Mouse (Mus musculus): ENCODE data around the gene Klrb1c.
A peak's percentile ranks its signal among the peaks of the same experiment; 100 is the strongest.
"Not testable (repeated sequence)": the region's sequence is repeated elsewhere in the genome, so short reads cannot be mapped to it uniquely, and the experiment has no call there.

Gene Klrb1c

DNA sequence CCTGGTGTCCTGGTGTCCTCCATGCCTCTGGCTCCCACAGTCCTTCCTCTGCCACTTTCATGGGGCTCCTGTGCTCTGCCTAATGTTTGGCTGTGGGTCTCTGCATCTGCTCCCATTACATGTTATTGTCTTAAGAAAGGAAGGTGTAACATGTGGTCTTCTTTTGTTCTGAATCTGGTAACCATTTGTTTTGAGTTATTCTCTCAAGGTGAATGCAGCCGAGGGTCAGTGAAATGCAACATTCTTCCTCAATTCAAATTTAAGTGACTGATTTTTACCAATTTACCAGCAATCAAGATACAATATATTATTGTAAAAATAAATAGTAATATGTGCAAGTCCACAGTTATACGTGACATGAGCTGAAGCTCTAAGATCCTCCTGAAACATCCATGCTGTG lies at the start of gene Klrb1c:
TSS of gene Klrb1c (minus strand) at position 101 of the 400 bp plus-strand sequence.
- DNase-seq, result no peak

DNA sequence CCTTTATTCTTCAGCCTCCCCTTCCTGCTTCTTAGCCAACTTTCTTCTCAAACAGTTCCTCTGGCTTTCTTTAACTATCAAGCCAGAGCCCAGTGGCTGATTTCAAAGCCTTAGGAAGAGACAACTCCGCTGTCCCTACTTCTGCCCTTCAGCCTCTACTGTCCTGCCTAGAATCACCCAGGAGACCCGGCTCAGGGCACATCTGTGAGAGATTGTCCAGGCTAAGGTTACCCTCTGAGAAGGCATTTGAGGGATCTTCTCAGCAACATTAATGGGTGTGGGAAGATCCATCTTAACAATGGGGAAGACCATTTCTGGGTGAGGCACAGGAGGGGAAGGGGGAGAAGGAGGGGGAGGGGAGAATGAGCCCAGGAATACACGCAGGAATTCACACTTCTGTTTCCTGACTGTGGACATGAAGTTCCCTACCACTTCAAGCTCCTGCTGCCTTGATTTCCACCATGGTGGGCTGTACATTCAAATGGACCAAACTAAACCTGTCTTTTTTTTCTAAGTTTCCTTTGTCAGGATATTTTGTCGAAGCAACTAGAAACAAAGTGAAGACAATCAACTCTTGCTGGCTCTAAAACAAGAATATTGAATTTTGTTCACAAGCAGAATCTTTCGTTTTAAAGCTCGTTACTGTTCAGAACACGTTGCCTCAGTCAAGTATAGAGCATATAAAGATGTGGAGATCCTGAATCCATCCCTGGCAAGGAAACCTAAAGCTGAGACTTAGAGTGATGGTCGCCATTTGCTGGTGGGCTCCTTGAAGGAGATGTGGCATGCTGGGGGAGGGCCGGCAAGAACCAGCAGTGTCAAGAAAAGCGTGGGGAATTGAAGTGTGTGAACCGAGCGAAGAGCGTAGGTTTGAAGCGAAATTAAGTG lies 48.7 kb upstream of the Klrb1c start:
- DNase-seq, result peak; percentile 79

DNA sequence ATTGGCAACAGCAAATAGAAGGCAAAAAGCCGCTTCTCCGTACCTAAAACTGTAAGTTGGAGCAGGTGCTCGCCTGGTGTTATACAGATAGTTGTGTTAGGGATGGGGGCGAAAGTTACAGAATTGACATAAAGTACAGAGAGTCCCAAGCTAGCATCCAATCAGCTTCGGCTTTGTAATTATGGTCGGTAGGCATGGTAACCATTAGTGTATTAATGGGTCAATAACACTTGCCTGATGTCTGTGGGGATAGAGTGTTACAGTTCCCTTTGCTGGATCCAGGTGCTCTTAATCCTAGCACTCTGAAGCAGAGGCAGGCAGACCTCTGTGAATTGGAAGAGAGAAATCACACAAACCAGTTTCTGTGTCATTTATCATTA lies 47.9 kb upstream of the Klrb1c start:
- DNase-seq, result peak; percentile 34

DNA sequence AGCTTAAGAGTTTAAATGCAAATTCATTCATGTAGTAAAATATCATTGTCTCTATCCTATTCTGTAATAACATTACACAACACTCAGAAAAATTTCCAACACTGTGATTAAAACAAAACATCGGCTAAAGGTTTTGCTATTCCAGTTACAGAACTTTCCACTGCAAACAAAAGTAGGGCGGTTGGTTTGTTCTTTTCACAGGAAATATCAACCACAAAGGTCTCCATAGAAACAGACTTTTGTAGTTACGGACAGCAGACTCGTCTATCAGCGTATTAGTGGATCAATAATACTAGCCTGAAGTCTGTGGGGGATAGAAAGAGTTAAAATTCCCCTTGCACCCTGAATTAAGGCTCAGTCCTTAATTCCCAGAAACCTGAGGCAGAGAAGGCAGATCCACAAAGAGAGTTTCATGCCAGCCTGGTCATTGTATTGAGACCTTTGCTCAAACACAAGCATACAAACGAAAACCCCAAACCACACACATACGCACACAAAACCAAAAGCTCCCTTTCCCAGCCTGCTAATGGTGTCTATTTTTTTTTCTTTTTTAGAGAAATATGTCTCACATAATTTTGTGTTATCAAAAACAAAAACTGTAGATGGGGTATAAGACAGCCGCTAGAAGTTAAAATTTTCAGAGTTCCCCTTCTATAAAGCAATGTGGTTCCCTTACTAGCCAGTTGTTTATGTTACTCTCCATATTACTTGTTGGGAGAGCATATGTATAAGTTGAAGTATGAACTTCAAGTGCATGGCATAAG lies 47.4 kb upstream of the Klrb1c start:
- DNase-seq, result no peak

DNA sequence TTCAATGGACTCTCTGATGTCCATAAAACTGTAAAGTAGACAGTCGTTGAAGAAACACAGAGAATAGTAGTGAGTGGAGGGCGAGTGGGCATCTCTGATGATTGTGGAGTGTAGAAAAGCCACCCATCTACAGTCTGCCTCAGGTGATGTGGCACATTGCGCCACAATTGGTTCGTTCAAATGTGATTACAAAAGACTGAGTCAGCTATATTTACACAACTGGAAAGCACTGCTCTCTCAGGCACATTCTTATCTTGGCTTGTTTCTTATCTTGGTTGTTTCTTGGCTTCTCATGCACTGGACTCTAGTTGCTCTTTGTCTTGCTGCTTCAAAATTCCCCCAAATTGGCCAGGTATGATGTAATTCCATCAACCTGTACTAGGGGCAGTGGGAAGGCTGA lies 46.6 kb upstream of the Klrb1c start:
- DNase-seq, result no peak

DNA sequence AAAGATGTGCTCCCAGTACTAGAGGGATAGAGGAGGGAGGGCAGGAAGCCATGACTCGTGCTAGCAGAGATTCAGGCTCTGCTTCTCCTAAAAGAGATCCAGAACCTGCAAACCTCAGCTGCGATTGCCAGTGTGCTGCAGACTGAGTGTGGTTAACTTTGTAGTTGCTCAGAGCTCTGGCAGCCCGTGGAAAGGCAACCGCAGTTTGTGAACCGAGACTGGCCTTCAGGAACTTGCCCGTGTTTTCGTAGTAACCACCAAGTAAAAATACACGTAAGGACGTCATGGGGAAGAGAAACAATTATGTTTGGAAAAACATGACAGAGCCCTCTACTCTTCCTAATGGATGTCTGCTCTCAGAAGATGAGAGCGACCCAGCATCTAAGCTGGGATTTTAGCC lies 44.0 kb upstream of the Klrb1c start:
- no peak for DNase-seq

DNA sequence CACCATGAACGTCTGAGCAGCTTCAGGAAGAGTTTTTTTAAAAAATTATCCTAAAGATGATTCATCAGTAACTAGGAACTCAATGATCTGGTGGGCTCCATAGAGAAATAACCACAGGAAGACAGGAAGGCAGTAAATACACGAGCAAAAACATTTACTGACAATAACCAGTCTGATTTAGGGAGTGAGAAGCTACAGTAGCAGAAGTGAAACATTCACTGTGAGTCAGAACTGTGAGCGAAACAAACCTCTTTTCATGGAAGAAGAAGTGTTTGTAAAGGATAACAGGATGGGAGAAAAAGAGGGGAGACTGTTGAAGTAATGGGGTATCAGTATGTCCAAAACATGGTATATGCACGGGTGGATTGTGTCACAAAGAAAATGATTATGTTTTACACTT lies 40.8 kb upstream of the Klrb1c start:
- DNase-seq, result no peak

DNA sequence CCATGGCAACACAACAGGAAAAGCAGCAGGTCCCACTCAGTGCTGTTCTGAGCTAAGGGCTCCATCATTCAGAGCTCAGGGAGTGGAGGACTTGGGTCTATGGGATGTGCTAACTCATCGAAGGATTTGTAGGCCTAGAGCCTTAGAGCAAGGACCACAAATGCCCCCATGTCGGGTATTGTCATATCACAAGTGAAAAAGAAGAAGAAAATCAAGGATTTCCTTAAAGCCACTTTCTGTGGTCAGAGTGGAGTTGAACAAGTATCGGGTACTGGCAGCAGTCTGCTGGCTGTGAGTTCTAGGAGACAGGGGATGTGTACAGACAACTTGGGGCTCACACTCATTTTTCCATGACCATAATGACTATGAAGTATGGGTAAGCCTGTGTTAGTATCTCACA lies 37.8 kb upstream of the Klrb1c start:
- DNase-seq, result no peak

DNA sequence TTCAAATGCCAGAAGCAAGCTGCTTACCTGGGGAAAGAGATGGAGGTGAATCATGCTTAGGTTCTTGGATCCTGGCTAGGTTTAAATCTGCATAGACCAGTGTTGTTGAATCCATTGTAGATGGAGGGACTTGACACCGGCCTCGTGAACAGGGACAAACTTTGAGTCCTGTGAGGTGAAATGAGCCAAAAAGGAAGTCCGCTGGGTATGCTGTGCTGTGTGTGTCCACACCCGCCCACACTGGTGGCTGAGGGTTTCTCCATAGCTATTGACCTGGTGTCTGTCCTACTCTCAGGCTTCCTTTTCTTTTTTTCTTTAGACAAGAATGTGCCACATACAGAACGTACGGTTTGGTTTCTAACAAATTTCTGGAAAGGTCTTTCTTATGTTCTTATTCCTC lies 37.1 kb upstream of the Klrb1c start, which contains the start of the genes Gm44511 and Klrb1b:
TSS of gene Gm44511 (minus strand) at position 184 of the 400 bp plus-strand sequence.
TSS of gene Klrb1b (minus strand) at position 200 of the 400 bp plus-strand sequence.
- no peak for DNase-seq

DNA sequence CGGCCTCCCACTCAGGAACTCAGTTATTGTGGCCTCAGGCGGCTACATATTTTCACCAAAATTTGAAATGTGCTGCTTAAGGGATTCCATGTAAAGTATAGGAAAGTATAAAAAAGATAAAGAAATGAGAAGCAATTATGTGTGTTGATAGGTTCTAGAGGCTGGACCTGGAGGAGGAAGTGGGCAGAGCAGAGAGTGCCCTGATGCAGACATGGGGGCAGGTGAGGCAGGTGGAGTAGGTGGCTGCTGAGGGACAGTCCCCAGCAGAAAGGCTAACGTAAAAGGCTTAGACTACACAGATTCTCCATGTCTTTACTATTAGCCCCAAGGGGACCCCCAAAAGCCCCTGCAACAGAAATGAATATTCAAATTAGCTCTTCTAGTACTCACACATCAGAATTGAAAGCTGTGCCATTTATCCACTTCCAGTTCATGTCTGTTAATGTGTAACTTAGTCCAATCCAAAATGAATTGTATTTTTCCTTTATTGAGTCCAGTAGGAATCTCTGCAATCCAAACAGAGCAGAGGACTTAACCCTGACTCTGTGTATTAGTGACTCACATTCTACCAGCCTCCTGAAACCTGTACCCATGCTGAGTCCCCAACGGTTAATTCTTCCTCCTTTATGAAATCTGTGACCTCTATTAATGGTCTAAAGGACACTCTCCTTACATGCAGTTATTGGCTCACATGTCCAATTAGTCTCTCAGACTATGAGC lies 29.2 kb upstream of the Klrb1c start:
- no peak for DNase-seq

DNA sequence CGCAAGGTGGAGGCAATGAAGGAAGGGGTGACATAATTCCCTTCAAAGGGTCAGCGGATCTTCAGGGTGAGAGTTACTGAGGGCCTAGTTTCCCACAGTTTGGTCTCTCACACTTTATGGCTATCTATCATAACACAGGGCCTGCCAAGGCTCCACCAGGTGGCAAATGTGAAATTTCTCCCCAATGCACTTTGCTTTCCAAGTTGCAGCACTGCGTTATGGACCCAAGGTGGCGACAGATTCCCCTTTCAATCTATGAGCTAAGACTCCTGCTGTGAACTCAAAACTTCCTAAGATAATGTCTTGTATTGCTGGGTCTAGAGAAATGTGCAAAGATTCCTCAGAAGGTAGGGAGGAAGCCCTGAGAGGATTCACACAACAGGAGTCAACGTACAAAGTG lies 19.5 kb upstream of the Klrb1c start:
- DNase-seq, result peak; percentile 72

DNA sequence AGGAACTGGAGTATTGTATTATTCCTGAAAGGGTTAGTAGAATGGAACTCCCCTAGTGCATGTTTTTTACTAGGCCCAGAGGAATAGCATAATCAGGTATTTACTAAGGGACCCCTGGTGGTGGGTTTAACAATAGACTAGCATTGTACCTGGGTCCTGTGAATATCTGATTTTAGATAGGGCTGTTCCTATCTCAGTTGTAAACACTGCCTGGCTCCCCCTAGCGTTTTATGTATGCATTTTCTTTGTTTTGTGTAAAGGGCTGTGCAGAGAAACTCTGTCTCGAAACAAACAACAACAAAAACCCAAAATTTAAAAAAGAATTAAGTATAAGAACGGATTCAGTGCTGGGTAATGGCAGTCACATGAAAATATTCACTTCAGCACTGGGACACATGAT lies 18.0 kb upstream of the Klrb1c start:
- DNase-seq, result peak; percentile 53

DNA sequence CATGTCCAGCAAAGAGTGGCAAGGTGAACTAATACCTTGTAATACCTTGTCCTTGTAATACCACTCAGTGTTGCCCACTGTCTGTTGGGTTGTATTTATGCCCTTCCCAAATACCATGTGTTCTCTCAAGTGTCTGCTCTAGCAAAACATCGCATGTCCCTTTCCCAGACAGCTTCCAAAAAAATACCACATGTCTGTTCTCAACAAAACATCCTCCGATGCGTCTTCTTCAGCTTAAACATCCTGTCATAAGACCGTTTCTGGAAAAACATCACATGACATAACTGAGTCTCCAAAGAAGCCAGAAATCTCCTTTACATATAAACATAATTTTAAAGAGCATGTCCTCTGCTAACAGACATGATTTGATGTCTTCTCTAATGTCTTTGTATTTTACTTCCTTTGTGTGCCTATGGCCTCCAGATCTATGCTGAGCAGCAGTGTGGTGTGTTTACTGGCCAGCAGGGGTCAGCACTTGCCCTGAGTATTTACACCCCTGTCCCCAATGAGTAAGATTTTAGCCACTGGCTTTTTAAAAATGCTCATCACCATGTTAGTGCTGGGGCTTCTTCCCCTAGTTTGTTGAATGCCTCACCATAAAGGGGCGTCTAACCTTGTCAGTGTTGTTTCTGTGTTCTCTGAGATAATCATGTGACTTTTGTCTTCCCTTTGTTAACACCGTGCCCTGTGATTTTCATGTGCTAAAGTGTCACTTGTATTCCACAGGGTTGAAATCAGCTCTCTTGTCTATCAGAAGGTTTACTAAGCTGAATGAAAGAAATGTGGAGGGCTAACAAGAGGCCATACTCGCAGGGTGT lies 16.0 kb upstream of the Klrb1c start:
- peak; percentile 85 for DNase-seq

DNA sequence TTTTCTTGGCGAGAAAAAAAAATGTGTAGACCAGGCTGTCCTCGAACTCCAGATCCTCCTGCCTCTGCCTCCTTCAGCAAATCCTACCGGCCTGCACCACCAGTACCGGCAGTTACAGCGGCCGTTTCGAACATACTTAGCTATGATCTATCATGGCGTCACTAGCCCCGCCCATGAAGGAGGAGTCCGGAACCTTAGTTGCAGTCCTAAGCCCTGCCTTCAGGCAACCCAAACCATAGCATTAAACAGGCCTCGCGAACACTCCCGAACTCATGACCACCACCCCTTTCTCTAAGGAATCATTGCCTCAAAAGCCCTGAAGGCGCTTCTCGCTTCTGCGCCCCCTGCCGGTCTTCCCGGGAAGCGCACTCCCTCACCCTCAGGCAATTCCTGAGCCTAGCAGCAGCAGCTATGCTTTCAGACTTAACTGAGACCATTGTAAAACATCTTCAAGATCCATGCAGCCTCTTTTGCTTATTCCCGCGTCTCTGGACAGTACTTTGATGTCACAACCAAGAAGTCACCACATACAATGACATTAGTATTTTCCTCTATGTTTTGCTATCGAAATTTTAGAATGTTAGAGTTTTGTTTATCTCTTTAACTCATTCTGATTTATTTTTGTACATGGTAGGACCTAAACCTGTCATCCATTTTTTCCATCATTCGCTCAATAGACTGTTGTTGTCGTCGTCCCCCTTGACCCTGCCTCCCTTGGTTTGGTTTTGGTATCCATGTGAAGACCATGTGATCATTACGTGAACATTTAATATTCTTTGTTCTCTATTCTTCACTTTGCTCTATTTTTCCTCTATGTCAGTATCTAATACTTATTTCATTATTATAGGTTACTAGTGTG lies 14.2 kb upstream of the Klrb1c start:
- DNase-seq, result peak; percentile 99

DNA sequence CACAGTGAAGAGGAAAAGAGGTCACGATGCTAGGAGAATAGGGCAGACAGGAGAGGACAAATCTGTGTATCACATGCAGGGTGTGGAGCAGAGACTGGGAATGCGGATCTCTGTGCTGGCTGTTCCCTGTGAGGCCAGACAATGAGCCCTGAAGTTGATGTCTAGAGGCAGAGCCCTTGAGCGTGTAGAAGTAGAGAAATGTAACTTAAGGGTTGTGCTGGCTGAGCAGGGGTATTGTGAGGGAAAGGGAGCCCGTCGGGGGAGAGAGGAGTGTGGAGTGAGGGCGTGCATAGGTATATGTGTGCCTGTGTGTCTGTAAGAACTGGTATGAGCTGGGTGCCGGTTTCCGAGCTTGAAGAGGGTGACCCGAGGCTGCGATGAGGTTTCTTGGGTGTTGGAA lies 13.5 kb upstream of the Klrb1c start:
- no peak for DNase-seq

DNA sequence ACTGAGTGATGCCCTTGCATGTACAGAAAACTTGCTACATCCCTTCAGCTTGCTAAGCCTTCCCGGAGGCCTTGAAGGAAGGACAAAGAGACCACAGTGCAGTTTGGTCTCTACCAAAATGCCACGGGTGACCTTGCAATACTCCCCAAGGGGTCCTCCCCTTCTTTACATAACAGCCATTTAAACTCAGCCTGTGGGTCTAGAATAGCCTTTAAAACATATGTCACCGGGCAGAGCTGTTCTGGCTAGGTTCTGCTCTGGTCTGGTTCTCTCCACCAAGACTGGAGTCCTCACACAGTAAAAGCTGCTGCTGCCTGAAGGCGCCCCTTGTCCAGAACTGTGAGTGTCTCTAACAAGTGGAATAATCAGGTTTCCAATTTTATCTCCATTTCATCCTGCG lies 11.7 kb upstream of the Klrb1c start:
- DNase-seq, result not testable (repeated sequence)

DNA sequence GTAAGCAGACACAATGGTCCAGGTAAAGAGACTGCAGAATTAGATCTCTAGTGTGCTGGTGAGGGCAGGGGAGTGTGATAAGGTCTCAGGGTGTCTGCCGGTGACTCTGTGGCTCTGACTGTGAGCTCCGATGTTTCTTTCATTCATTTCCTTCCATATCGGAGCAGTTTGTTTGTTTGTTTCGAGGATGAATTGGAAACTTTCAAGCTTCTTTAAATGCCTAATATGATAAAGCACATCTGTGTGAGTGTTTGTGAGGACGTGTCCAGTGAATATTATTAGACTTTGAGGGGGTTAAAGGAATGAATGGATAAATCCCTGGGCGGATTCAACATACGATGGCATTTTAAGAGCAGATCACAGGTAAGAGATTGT lies 10.9 kb upstream of the Klrb1c start:
- DNase-seq, result no peak

DNA sequence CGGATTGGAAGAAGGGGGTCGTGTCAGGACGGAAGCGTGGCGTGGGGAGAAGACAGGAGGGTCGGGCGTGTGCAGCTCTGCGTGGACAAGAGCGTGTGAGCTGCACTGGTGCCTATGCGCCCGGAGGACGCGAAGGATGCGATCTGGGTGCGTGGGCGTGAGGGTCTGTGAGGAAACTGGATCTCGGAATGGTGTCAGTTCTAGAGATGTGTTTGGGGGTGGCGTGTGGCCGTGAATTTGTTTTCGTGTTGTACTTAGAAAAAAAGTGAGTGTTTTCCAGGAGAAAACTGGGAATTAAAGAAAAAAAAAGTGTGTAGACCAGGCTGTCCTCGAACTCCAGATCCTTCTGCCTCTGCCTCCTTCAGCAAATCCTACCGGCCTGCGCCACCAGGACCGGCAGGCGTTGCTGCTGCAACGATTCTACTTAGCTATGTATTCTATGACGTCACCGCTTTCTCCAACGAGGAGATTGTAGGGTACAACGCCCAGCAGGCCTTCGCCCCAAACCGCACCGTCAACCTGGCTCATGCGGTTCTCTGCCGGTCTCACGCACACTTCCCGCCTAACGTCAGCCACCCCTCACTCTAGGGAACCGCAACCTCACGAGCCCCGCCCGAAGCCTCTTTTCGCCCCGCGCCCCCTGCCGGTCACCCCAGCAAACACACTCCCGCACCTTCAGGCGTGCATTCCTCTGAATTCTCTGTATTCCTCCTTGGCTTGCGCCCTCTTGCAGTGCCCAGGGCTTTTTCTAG lies 10.3 kb upstream of the Klrb1c start:
- peak; percentile 95 for DNase-seq

DNA sequence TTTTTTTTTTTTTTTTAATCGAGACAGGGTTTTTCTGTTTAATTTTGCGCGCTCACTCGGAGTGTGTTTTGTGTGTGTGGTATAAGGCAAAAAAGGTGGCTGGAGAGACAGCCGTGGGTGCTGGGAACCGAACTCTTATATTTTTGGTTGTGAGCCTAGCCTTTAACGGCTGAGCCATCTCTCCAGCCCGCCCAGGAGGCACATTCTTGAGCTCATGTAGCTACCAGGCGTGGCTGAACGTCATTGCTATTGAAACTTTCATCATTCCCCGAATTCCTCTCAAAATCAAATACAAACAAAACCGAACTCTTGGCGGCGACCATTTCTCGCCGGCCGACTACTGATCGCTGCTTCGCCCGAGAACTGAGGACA lies 9.7 kb upstream of the Klrb1c start:
- peak; percentile 86 for DNase-seq

DNA sequence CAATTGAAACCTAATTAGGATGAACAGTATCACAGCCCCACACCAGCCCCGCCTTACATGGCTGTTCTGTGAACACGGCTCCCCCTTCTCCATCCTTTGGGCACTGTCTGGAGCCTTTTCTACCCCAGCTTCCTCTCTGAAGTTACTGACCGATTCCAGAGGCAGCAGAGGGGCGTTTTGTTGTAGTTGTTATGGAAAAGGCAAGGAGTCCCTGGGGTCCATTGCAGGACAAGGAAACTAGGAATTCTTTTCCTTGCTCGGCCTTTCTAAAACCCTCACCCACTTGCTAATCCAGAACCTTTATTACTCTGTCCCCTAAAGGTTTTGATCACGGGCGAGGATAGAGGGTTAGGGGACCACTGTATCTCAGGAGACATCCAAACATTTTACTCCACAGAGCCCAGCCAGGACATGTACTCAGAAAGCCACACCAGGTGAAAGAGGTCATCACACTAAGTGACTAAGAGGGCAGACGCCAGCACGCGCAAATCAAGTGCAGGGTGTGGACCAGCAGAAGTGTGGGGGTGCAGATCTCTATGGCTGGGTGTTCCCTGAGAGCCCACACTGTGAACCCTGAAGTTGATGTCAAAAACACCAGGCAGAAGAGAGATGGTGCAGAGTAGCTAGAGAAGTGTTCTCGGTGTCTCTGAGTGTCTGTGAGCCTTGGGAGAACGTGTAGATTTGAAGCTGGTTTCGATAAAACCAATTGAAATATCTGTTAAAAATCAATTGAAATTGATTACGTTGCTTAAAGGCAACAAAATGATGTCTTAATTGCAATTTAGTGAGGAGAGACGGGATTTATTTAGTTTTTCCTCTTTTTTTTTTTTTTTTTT lies 9.1 kb upstream of the Klrb1c start:
- DNase-seq, result peak; percentile 61

All from retina, postnatal 1 day (tissue).